Mouse (Mus musculus): ENCODE results near the gene Klf6. TPM values are rescaled to one million over a fixed set of nuclear protein-coding genes. Genes with fewer than 3 reads are reported as not detected.

Klf6 gene
- polyA plus RNA-seq, 1 experiment = 105 TPM

DNA sequence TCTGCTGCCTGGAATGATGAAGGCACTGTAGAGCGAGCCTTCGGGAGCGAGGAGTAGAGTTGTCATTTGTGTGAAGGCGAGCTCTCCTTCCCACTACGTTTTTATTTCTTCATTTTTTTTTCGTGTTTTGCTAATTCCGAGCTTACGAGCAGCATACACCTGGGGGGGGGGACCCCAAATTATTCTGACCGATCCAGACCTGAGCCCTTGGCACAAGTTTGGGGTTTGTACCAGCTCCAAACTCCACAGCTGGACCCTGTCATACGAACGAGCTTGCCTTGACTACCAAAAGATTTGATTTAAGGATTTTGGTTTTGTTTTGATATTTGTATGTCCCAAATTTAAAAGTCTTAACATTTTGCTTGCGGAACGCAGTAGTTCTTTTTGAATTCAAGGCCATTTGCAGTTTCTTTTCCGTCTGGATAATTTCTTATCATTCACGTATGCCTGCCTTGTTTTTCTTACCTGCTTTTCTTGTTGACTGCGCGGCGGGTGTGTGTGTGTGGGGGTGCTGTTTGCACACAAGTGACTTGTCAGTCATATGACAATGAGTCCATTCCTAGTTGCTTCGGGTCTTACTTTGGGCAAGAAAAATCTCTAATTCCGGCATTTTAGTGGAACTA, 832 bp downstream of the Klf6 start:
- H3K27ac ChIP-seq (ENCODE audit: insufficient read depth, low read length) = peak overlapping the region; percentile 92
- H3K4me1 ChIP-seq (ENCODE audit: control insufficient read depth, insufficient read depth, low read length) = peaks cover 9% of the 10 kb centered on the region
- H3K4me3 ChIP-seq (ENCODE audit: insufficient read depth, low read length) = peak overlapping the region; percentile 92
- TF ChIP-seq CTCF (IDR thresholded peaks at IDR 0.05; ENCODE audit: borderline replicate concordance, insufficient read depth, low read length) (no peak), POLR2A (IDR thresholded peaks at IDR 0.05; ENCODE audit: low read depth, low read length) (peak; percentile 29)

DNA sequence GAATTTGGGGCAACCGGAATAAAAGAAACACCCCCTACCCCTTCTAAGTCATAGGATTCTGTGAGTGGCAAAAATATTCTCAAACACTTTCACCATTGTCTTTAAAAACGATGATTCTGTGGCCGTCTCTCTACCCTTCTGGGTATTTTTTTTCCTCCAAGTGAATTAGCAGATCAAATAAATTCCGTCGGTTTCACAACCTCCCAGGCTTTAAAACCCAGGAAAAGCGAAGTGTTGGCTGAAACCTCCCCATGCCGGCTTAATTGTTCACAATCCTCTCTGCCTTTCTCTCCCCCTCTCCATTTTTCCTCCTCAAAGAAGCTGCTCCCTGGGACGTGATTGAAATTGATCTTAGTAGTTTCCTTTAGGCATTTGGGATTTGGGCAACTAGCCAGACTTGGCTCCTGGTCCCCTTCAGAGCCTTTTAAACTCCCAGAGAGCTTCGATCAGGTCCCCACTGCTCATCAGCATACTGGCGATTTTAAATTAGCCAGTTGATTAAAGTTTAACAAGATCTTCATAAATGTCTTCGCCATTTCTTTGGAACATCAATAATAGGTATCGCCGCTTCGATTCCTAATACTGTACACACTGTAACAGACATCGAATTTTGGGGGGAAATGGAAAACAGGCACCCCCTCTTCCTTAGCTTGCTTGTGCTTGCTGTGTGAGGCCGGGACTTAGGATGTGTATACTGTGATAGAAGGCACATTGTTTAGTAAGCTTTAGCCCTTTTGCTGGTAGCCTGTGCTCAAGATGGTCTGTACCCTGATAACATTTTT, 1.5 kb downstream of the Klf6 start:
- peak overlapping the region; percentile 92 for H3K27ac ChIP-seq (ENCODE audit: insufficient read depth, low read length)
- TF ChIP-seq POLR2A (IDR thresholded peaks at IDR 0.05; ENCODE audit: low read depth, low read length) (0 out of 2 replicates have a peak, but pooled peaks have one; percentile 7), CTCF (IDR thresholded peaks at IDR 0.05; ENCODE audit: borderline replicate concordance, insufficient read depth, low read length) (no peak)
- H3K4me3 ChIP-seq (ENCODE audit: insufficient read depth, low read length) = peak overlapping the region; percentile 92
- H3K4me1 ChIP-seq (ENCODE audit: control insufficient read depth, insufficient read depth, low read length) = peaks cover 10% of the 10 kb centered on the region

GRCm38 (mm10) chr13:5863408-5863891, 2.2 kb downstream of the Klf6 start:
- Histone ChIP-seq H3K4me1 (ENCODE audit: control insufficient read depth, insufficient read depth, low read length) (peaks cover 10% of the 10 kb centered on the region), H3K27ac (ENCODE audit: insufficient read depth, low read length) (peak overlapping the region; percentile 92)

GRCm38 (mm10) chr13:5864265-5865097, 3.2 kb downstream of the Klf6 start:
- Histone ChIP-seq H3K27ac (ENCODE audit: insufficient read depth, low read length) (peak overlapping the region; percentile 92), H3K4me1 (ENCODE audit: control insufficient read depth, insufficient read depth, low read length) (peaks cover 12% of the 10 kb centered on the region), H3K4me3 (ENCODE audit: insufficient read depth, low read length) (peak overlapping the region; percentile 91)

More at GRCm38 (mm10) chr13:5863408-5863891, 2.2 kb downstream of the Klf6 start:
- TF ChIP-seq CTCF (IDR thresholded peaks at IDR 0.05; ENCODE audit: borderline replicate concordance, insufficient read depth, low read length) (no peak), POLR2A (IDR thresholded peaks at IDR 0.05; ENCODE audit: low read depth, low read length) (no peak; the same call in none of the 2 replicates)
- peak overlapping the region; percentile 92 for H3K4me3 ChIP-seq (ENCODE audit: insufficient read depth, low read length)

GRCm38 (mm10) chr13:5865098-5865415, 3.8 kb downstream of the Klf6 start:
- Histone ChIP-seq H3K27ac (ENCODE audit: insufficient read depth, low read length) (peak overlapping the region; percentile 92), H3K4me3 (ENCODE audit: insufficient read depth, low read length) (peak overlapping the region; percentile 91), H3K4me1 (ENCODE audit: control insufficient read depth, insufficient read depth, low read length) (peaks cover 12% of the 10 kb centered on the region)
- no peak for TF ChIP-seq CTCF (IDR thresholded peaks at IDR 0.05; ENCODE audit: borderline replicate concordance, insufficient read depth, low read length)

More at GRCm38 (mm10) chr13:5864265-5865097, 3.2 kb downstream of the Klf6 start:
- TF ChIP-seq CTCF (IDR thresholded peaks at IDR 0.05; ENCODE audit: borderline replicate concordance, insufficient read depth, low read length) (no peak), POLR2A (IDR thresholded peaks at IDR 0.05; ENCODE audit: low read depth, low read length) (peak; percentile 11; the same call in 1 of the 2 replicates)

DNA sequence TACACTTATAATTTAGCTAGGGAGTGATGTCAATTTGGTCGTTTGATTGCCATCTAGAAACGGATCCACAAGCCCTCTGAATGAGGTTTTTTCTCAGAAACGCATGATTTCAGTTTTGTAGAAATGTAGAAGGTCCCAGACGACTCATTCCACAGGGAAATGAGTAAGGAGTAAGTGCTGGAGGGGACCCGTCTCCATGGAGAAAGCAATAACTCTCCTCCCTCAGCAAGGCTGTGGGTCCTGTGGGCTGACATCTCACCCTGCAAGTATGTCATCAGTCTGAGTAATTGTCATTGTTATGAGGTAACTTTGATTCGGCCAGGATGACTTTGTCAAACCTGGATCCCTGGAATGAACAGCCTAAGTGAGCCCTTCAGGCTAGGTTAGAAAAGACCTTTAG, 4.8 kb downstream of the Klf6 start:
- Histone ChIP-seq H3K4me3 (ENCODE audit: insufficient read depth, low read length) (peak overlapping the region; percentile 91), H3K4me1 (ENCODE audit: control insufficient read depth, insufficient read depth, low read length) (peaks cover 18% of the 10 kb centered on the region), H3K27ac (ENCODE audit: insufficient read depth, low read length) (peak overlapping the region; percentile 92)
- TF ChIP-seq POLR2A (IDR thresholded peaks at IDR 0.05; ENCODE audit: low read depth, low read length) (no peak), CTCF (IDR thresholded peaks at IDR 0.05; ENCODE audit: borderline replicate concordance, insufficient read depth, low read length) (no peak)

GRCm38 (mm10) chr13:5866532-5866931, 5.2 kb downstream of the Klf6 start:
- no peak for TF ChIP-seq CTCF (IDR thresholded peaks at IDR 0.05; ENCODE audit: borderline replicate concordance, insufficient read depth, low read length)
- no peak; the same call in 1 of the 2 replicates for TF ChIP-seq POLR2A (IDR thresholded peaks at IDR 0.05; ENCODE audit: low read depth, low read length)
- Histone ChIP-seq H3K4me3 (ENCODE audit: insufficient read depth, low read length) (peak overlapping the region; percentile 91), H3K4me1 (ENCODE audit: control insufficient read depth, insufficient read depth, low read length) (peaks cover 20% of the 10 kb centered on the region), H3K27ac (ENCODE audit: insufficient read depth, low read length) (peak overlapping the region; percentile 92)

GRCm38 (mm10) chr13:5868376-5868775, 7.1 kb downstream of the Klf6 start:
- TF ChIP-seq CTCF (IDR thresholded peaks at IDR 0.05; ENCODE audit: borderline replicate concordance, insufficient read depth, low read length) (no peak), POLR2A (IDR thresholded peaks at IDR 0.05; ENCODE audit: low read depth, low read length) (no peak)
- peaks cover 23% of the 10 kb centered on the region for H3K4me1 ChIP-seq (ENCODE audit: control insufficient read depth, insufficient read depth, low read length)
- peak overlapping the region; percentile 74 for H3K27ac ChIP-seq (ENCODE audit: insufficient read depth, low read length)
- H3K4me3 ChIP-seq (ENCODE audit: insufficient read depth, low read length) = no peak overlapping the region

DNA sequence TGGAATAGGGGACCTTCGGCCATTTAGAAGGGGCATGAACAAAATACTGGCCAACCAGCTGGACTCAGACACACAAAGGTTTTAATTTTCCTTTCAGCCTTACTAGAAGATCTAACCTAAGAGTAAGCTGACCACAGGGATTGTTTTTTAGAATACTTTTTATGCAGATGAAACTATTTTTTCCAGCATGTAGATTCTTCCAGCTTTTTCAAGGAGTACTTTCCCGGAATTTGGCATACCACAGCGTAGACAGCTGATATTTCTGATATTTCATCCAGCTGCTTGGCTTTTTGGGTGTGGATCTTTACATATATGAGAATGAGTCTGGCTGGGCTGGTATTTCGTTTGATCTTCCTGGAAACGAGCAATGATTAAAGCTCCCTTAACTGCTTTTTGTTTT, 8.2 kb downstream of the Klf6 start:
- Histone ChIP-seq H3K4me1 (ENCODE audit: control insufficient read depth, insufficient read depth, low read length) (peaks cover 23% of the 10 kb centered on the region), H3K27ac (ENCODE audit: insufficient read depth, low read length) (peak overlapping the region; percentile 89), H3K4me3 (ENCODE audit: insufficient read depth, low read length) (no peak overlapping the region)
- no peak for TF ChIP-seq POLR2A (IDR thresholded peaks at IDR 0.05; ENCODE audit: low read depth, low read length)
- TF ChIP-seq CTCF (IDR thresholded peaks at IDR 0.05; ENCODE audit: borderline replicate concordance, insufficient read depth, low read length) = no peak
